Mouse (Mus musculus) neural tube, embryonic 10.5 days (tissue): ENCODE results near the gene Eef2k.

Experiments
- DNase-seq: peaks from one replicate; pipeline ENCODE4 v3.0.0-alpha.2; 2017; ENCODE audit warnings: low spot score; ENCODE audit errors: extremely low spot score

The Eef2k gene

GRCm38 (mm10) chr7:120843852-120844435 is 1.3 kb downstream of the Eef2k start:
- no peak for DNase-seq

- DNase-seq = no peak
Observed at GRCm38 (mm10) chr7:120844689-120845088, 2.1 kb downstream of the Eef2k start.

GRCm38 (mm10) chr7:120848831-120849512 is 6.3 kb downstream of the Eef2k start:
- no peak for DNase-seq

GRCm38 (mm10) chr7:120850165-120850564 is 7.5 kb downstream of the Eef2k start:
- DNase-seq = no peak

GRCm38 (mm10) chr7:120859854-120860253 is 17.2 kb downstream of the Eef2k start:
- no peak for DNase-seq

- DNase-seq = no peak
Observed at GRCm38 (mm10) chr7:120860799-120861487, 18.3 kb downstream of the Eef2k start.

- no peak for DNase-seq
Observed at GRCm38 (mm10) chr7:120861488-120862047, 18.9 kb downstream of the Eef2k start.

- DNase-seq = peak; percentile 26
Observed at GRCm38 (mm10) chr7:120862196-120862595, 19.6 kb downstream of the Eef2k start.

- peak; percentile 31 for DNase-seq
Observed at GRCm38 (mm10) chr7:120862626-120863025, 20.0 kb downstream of the Eef2k start.

- peak; percentile 35 for DNase-seq
Observed at GRCm38 (mm10) chr7:120863476-120863875, 20.8 kb downstream of the Eef2k start.

- peak; percentile 69 for DNase-seq
Observed at GRCm38 (mm10) chr7:120865100-120865499, 22.5 kb downstream of the Eef2k start.

- no peak for DNase-seq
Observed at GRCm38 (mm10) chr7:120865832-120866231, 23.2 kb downstream of the Eef2k start.

GRCm38 (mm10) chr7:120866684-120867083 is 24.1 kb downstream of the Eef2k start:
- no peak for DNase-seq

GRCm38 (mm10) chr7:120867720-120868119 is 25.1 kb downstream of the Eef2k start:
- DNase-seq = no peak

GRCm38 (mm10) chr7:120869883-120870282 is 27.3 kb downstream of the Eef2k start:
- DNase-seq = no peak

- DNase-seq = no peak
Observed at GRCm38 (mm10) chr7:120870431-120871008, 27.9 kb downstream of the Eef2k start.

- DNase-seq = no peak
Observed at GRCm38 (mm10) chr7:120873083-120873482, 30.5 kb downstream of the Eef2k start.

GRCm38 (mm10) chr7:120874021-120874420 is 31.4 kb downstream of the Eef2k start:
- no peak for DNase-seq

- DNase-seq = no peak
Observed at GRCm38 (mm10) chr7:120874764-120875539, 32.3 kb downstream of the Eef2k start.

GRCm38 (mm10) chr7:120875540-120876388 is 33.1 kb downstream of the Eef2k start:
- DNase-seq = no peak
